Mouse (Mus musculus): Measurements from ENCODE around the gene Gm20388.

- TF ChIP-seq POLR2A (IDR thresholded peaks at IDR 0.05; ENCODE audit: borderline replicate concordance, control insufficient read depth, low read depth, low read length) = no peak
- TF ChIP-seq CTCF (IDR thresholded peaks at IDR 0.05; ENCODE audit: control insufficient read depth, insufficient read depth, low read length) = no peak
Observed at GRCm38 (mm10) chr8:122050620-122051019, 2140.0 kb downstream of the Gm20388 start.

Measured in bone marrow, adult 2 months (tissue).